Mouse (Mus musculus) CH12.LX (cell line): ENCODE results near the gene Gltpd2. TPM values are rescaled to one million over a fixed set of nuclear protein-coding genes. Genes with fewer than 3 reads are reported as not detected.

Source experiments
- DNase-seq: peaks from one replicate; pipeline ENCODE4 v3.0.0-alpha.2; 2013; ENCODE audit errors: extremely low read depth
- H3K27ac ChIP-seq: 2 replicates; pipeline ENCODE4 v1.5.1; 2012; ENCODE audit warnings: low read depth, mild to moderate bottlenecking, control low read depth, moderate library complexity; ENCODE audit not compliant: insufficient read depth
- H3K27me3 ChIP-seq: replicated peaks from 2 replicates; pipeline ENCODE3; 2012; ENCODE audit warnings: inconsistent platforms
- H3K36me3 ChIP-seq, 2 experiments: replicated peaks in 1 of 2; 2 replicates each; pipeline versions ENCODE3 to v1.6.1; 2012; ENCODE audit warnings: inconsistent platforms in 1 of 2, low read length in 1 of 2, mild to moderate bottlenecking in 1 of 2, mixed read lengths in 1 of 2, moderate library complexity in 1 of 2; ENCODE audit not compliant: control insufficient read depth in 1 of 2, insufficient read depth in 1 of 2
- H3K4me1 ChIP-seq, 2 experiments: 2 replicates each; pipeline ENCODE4 v1.6.1; 2012; ENCODE audit warnings: inconsistent platforms in 1 of 2, moderate library complexity in 1 of 2; ENCODE audit not compliant: insufficient read depth in 2 of 2, control insufficient read depth in 1 of 2
- H3K4me2 ChIP-seq: 2 replicates; pipeline ENCODE4 v1.6.1; 2012; ENCODE audit warnings: low read depth, mild to moderate bottlenecking, control low read depth; ENCODE audit not compliant: poor library complexity, insufficient read depth, severe bottlenecking
- H3K4me3 ChIP-seq, 3 experiments: fragments of 150-350 bp in 1 of 3; sonication (generic) in 1 of 3; replicated peaks in 1 of 3; 2 replicates each; pipeline versions ENCODE3 to v1.5.1; 2011 to 2012; ENCODE audit warnings: low read depth in 2 of 3, low read length in 2 of 3, mild to moderate bottlenecking in 2 of 3, moderate library complexity in 2 of 3, control low read depth in 1 of 3, improper control_type of control experiment in 1 of 3, inconsistent platforms in 1 of 3, mixed read lengths in 1 of 3; ENCODE audit not compliant: poor library complexity in 1 of 3
- H3K79me2 ChIP-seq: replicated peaks from 2 replicates; pipeline ENCODE4 v1.6.1; 2012; ENCODE audit warnings: mild to moderate bottlenecking, moderate library complexity; ENCODE audit not compliant: control insufficient read depth, poor library complexity, insufficient read depth, severe bottlenecking; ENCODE audit errors: extremely low read depth
- H3K9ac ChIP-seq: 2 replicates; pipeline ENCODE4 v1.6.1; 2012; ENCODE audit warnings: low read depth, mild to moderate bottlenecking, control low read depth, moderate library complexity; ENCODE audit not compliant: insufficient read depth
- H3K9me3 ChIP-seq: replicated peaks from 2 replicates; pipeline ENCODE3; 2012; ENCODE audit warnings: low read length, inconsistent platforms, mixed read lengths
- BHLHE40 ChIP-seq: IDR thresholded peaks from 2 replicates; pipeline ENCODE4 v1.6.1; 2011; ENCODE audit warnings: mild to moderate bottlenecking, low read depth, low read length, improper control_type of control experiment
- CHD1 ChIP-seq: IDR thresholded peaks from 2 replicates; pipeline ENCODE4 v1.6.1; 2012; ENCODE audit warnings: low read depth, low read length, improper control_type of control experiment, inconsistent platforms
- CHD2 ChIP-seq: IDR thresholded peaks from 2 replicates; pipeline ENCODE4 v1.6.1; 2011; ENCODE audit warnings: low read length, improper control_type of control experiment
- E2F4 ChIP-seq: IDR thresholded peaks from 2 replicates; pipeline ENCODE4 v1.6.1; 2011; ENCODE audit warnings: low read depth, low read length, improper control_type of control experiment; ENCODE audit not compliant: insufficient replicate concordance
- ETS1 ChIP-seq: conservative IDR thresholded peaks from 2 replicates; pipeline ENCODE4 v1.6.1; 2012; ENCODE audit warnings: low read depth, mild to moderate bottlenecking, inconsistent platforms, low read length, improper control_type of control experiment, moderate library complexity
- GABPA ChIP-seq: IDR thresholded peaks from 2 replicates; pipeline ENCODE4 v1.6.1; 2012; ENCODE audit warnings: low read depth, low read length, improper control_type of control experiment, inconsistent platforms; ENCODE audit not compliant: insufficient replicate concordance
- HCFC1 ChIP-seq: IDR thresholded peaks from 2 replicates; pipeline ENCODE4 v1.6.1; 2012; ENCODE audit warnings: low read depth, mild to moderate bottlenecking, inconsistent platforms, low read length, improper control_type of control experiment
- IRF4 ChIP-seq: IDR thresholded peaks from 2 replicates; pipeline ENCODE4 v1.6.1; 2014; ENCODE audit warnings: low read depth, mild to moderate bottlenecking, inconsistent platforms, low read length, improper control_type of control experiment
- KAT2A ChIP-seq: IDR thresholded peaks from 2 replicates; pipeline ENCODE4 v1.6.1; 2012; ENCODE audit warnings: low read length, improper control_type of control experiment, inconsistent platforms; ENCODE audit not compliant: insufficient replicate concordance
- MXI1 ChIP-seq: IDR thresholded peaks from 2 replicates; pipeline ENCODE4 v1.6.1; 2011; ENCODE audit warnings: mild to moderate bottlenecking, low read depth, low read length, improper control_type of control experiment
- MYC ChIP-seq: IDR thresholded peaks from 2 replicates; pipeline ENCODE4 v1.6.1; 2011; ENCODE audit warnings: low read depth, mild to moderate bottlenecking, improper control_type of control experiment, low read length
- NELFE ChIP-seq: IDR thresholded peaks from 2 replicates; pipeline ENCODE4 v1.6.1; 2011; ENCODE audit warnings: low read depth, low read length, improper control_type of control experiment
- POLR2A ChIP-seq: IDR thresholded peaks from 2 replicates; pipeline ENCODE4 v1.6.1; 2011; ENCODE audit warnings: low read depth, mild to moderate bottlenecking, improper control_type of control experiment, low read length
- SIN3A ChIP-seq: IDR thresholded peaks from 2 replicates; pipeline ENCODE4 v1.6.1; 2012; ENCODE audit warnings: low read length, improper control_type of control experiment, inconsistent platforms
- TBP ChIP-seq: conservative IDR thresholded peaks from 2 replicates; pipeline ENCODE4 v1.6.1; 2011; ENCODE audit warnings: low read depth, low read length, improper control_type of control experiment
- TCF12 ChIP-seq: IDR thresholded peaks from 2 replicates; pipeline ENCODE4 v1.6.1; 2014; ENCODE audit warnings: low read depth, mild to moderate bottlenecking, inconsistent platforms, low read length, improper control_type of control experiment
- UBTF ChIP-seq: IDR thresholded peaks from 2 replicates; pipeline ENCODE4 v1.6.1; 2012; ENCODE audit warnings: low read depth, mild to moderate bottlenecking, inconsistent platforms, low read length, improper control_type of control experiment, moderate library complexity
- USF2 ChIP-seq: conservative IDR thresholded peaks from 2 replicates; pipeline ENCODE4 v1.6.1; 2011; ENCODE audit warnings: low read depth, low read length, improper control_type of control experiment
- dilution Hi-C: fragments of 300-500 bp; cut with MboI; formaldehyde crosslinking; loops from 2 replicates; pipeline ENCODE4 v1.14.3; 2020; ENCODE audit warnings: low sequenced_read_pairs; ENCODE audit not compliant: extremely low pct_unique_long_range_greater_than_20kb, extremely low pct_ligation_motif_present
- in situ Hi-C: fragments of 300-500 bp; cut with MboI; formaldehyde crosslinking; loops from 3 replicates; pipeline ENCODE4 v1.14.3; 2019; ENCODE audit warnings: low sequenced_read_pairs, low pct_ligation_motif_present, low pct_unique_long_range_greater_than_20kb, mixed read lengths
- polyA plus RNA-seq: library from polyadenylated mRNA; unstranded; fragments of >175 nt; gene quantifications from 2 replicates; pipeline ENCODE4 v1.2.1, GENCODE M21; 2012; ENCODE audit warnings: low read depth; ENCODE audit not compliant: insufficient read length
- total RNA-seq, 2 experiments: library from RNA; depleted of rRNA; stranded (reverse); fragments of 300-350 nt in 1 of 2; fragments of >200 nt in 1 of 2; gene quantifications; 2 replicates each; pipeline ENCODE4 v1.2.3; 2012 to 2014

The Gltpd2 gene
- total and polyA plus RNA-seq, 3 experiments, result 0.19 TPM; not detected in 2

DNA sequence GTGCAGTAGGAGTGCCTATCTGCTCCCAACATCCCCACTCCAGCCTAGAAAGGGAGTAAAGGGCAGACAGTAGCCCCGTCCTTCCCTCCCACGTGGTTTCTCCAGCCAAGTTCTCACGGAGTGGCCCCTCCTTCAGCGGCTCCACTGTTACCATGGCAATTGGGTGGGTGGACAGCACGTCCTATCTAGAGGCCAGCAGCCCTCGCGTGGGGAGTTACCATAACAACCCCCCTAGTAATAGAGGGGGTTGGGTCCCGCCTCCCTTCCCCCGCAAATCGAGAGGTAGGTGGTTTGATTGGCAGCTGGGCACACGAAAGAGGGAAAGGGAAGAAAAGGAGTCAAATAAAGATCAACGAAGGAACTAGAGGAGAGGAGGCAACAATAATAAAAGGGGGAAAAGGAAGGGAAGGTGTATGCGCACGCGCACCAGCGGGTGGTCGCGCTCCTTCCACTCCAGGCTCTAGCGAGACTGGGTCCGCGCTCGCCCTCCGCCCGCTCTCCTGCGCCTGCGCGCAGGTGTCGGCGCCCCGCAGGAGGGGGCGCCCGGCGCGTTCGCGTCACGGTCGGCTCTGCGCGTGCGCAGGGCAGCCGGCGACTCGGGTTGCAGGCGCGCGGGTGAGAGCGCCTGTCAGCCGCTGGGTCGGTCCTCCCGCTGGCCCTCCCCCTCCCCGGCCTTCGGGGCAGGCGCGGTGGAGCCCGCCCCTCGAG is 43.4 kb downstream of the Gltpd2 start, which contains the start of gene Mink1 (continued):
- peak; percentile 59; the same call in 1 of the 2 replicates for TF ChIP-seq CHD2
- peak; percentile 28; the same call in 1 of the 2 replicates for TF ChIP-seq IRF4
- no peak for TF ChIP-seq KAT2A
- TF ChIP-seq NELFE, result peak; percentile 89
- TF ChIP-seq MYC, result no peak
- TF ChIP-seq USF2, result no peak
- peak; percentile 97 for TF ChIP-seq MXI1
- no peak for TF ChIP-seq ETS1
- TF ChIP-seq CHD1, result no peak
- peak; percentile 75; the same call in 1 of the 2 replicates for TF ChIP-seq TCF12
- no peak for TF ChIP-seq HCFC1
- peak; percentile 89 for TF ChIP-seq SIN3A
- no peak for TF ChIP-seq GABPA
- TF ChIP-seq UBTF, result 0 out of 2 replicates have a peak, but pooled peaks have one; percentile 75
- peak; percentile 76 for TF ChIP-seq POLR2A
- TF ChIP-seq TBP, result no peak
- peak; percentile 64; the same call in 1 of the 2 replicates for TF ChIP-seq BHLHE40

DNA sequence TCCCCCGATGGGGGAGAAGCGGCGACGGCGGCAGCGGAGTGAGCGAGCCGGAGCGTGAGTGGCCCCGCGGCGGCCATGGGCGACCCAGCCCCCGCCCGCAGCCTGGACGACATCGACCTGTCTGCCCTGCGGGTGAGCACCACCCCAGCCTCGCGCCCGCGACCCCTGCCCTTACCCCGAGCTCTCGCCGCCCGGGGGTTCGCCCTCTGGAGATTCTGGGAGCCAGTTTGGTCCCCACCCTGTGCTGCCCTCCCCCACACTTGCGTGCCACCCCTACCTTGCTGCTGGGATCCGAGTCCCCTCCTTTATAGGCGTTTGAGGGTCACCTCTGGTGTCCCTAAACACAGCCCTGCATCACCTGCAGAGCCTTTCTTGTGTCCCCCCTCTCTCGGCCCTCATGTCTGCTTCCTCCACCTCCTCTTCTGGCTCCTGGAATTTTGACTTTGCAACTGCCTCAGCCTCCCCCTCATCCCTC is 44.0 kb downstream of the Gltpd2 start:
- in situ Hi-C loops (loop anchor here (5.0 kb wide), 1 partner anchor 36 kb away; the partner anchor contains the start of gene Psmb6), dilution Hi-C loops (no loop called here)
- Histone ChIP-seq H3K4me3 (peak overlapping the region; percentile 82 to 97 (median 91)), H3K36me3 (peaks cover under 1 to 31% of the 10 kb centered on the region in 2 experiments), H3K9ac (peak overlapping the region; percentile 78), H3K4me2 (peak overlapping the region; percentile 75), H3K9me3 (no peaks in the 10 kb centered on the region), H3K79me2 (peaks cover 17% of the 10 kb centered on the region), H3K4me1 (peaks cover 8 to 50% of the 10 kb centered on the region in 2 experiments; a peak in 3 of 4 replicates), H3K27me3 (no peaks in the 10 kb centered on the region)
- DNase-seq, result no peak
- TF ChIP-seq TCF12, result peak; percentile 1; the same call in 1 of the 2 replicates
- TF ChIP-seq TBP, result no peak
- no peak for TF ChIP-seq E2F4
- TF ChIP-seq, all 38 proteins: peak for 1
- no peak overlapping the region for H3K27ac ChIP-seq
